Mouse (Mus musculus) heart, postnatal 0 days (tissue): ENCODE data around the gene Rapgef2. TPM values are rescaled to one million over a fixed set of nuclear protein-coding genes. Genes with fewer than 3 reads are reported as not detected.

ENCODE experiments used
- ATAC-seq: fragments of 200-750 bp; cut with Nextera tagmentation; 2 replicates; pipeline ENCODE4 v1.8.0; 2017; ENCODE audit warnings: low read depth, moderate number of reproducible peaks, moderate library complexity; ENCODE audit not compliant: insufficient read depth
- DNase-seq: peaks from one replicate; pipeline ENCODE4 v3.0.0-alpha.2; 2016; ENCODE audit warnings: low spot score
- H3K27ac ChIP-seq: fragments of 300-500 bp; sonication (generic); 2 replicates; pipeline ENCODE4 v1.5.1; 2014; ENCODE audit warnings: low read depth, mild to moderate bottlenecking
- H3K27me3 ChIP-seq: fragments of 300-500 bp; sonication (generic); 2 replicates; pipeline ENCODE4 v1.6.1; 2014; ENCODE audit warnings: low read length, mixed read lengths; ENCODE audit not compliant: control insufficient read depth, insufficient read depth
- H3K36me3 ChIP-seq: fragments of 300-500 bp; sonication (generic); replicated peaks from 2 replicates; pipeline ENCODE4 v1.6.1; 2014; ENCODE audit warnings: low read length, mixed read lengths; ENCODE audit not compliant: control insufficient read depth, insufficient read depth
- H3K4me1 ChIP-seq: fragments of 300-500 bp; sonication (generic); 2 replicates; pipeline ENCODE4 v1.6.1; 2014; ENCODE audit warnings: antibody characterized with exemption; ENCODE audit not compliant: control insufficient read depth, insufficient read depth
- H3K4me2 ChIP-seq: fragments of 300-500 bp; sonication (generic); 2 replicates; pipeline ENCODE4 v1.6.1; 2014; ENCODE audit warnings: low read depth, mild to moderate bottlenecking, low read length, moderate library complexity
- H3K4me3 ChIP-seq: fragments of 300-500 bp; sonication (generic); 2 replicates; pipeline ENCODE4 v1.5.1; 2014; ENCODE audit warnings: low read depth, low read length
- H3K9ac ChIP-seq: fragments of 300-500 bp; sonication (generic); replicated peaks from 2 replicates; pipeline ENCODE4 v1.6.1; 2014; ENCODE audit warnings: low read depth, low read length, mixed read lengths
- H3K9me3 ChIP-seq: fragments of 300-500 bp; sonication (generic); replicated peaks from 2 replicates; pipeline ENCODE4 v1.6.1; 2016; ENCODE audit warnings: low read length; ENCODE audit not compliant: control insufficient read depth
- CTCF ChIP-seq: IDR thresholded peaks from 2 replicates; pipeline ENCODE4 v1.5.1; 2016; ENCODE audit warnings: antibody characterized with exemption, control low read depth, low read depth
- EP300 ChIP-seq: IDR thresholded peaks from 2 replicates; pipeline ENCODE4 v1.6.1; 2016; ENCODE audit warnings: antibody characterized with exemption, low read depth
- WGBS: fragments of 180-500 bp; shearing (Covaris S2); extraction: QIAGEN DNeasy Blood & Tissue Kit; methylation state at CpG from one replicate; pipeline ENCODE4 v1.1.7; 2014; 5-methylcytosine and 5-hydroxymethylcytosine counted together
- polyA plus RNA-seq: library from polyadenylated mRNA; unstranded; fragments of >200 nt; fragmentation: Nextera tagmentation; extraction: Ambion mirVana; gene quantifications from 2 replicates; pipeline ENCODE4 v1.2.1, GENCODE M21; 2015
- total RNA-seq: library from RNA; depleted of rRNA; stranded (reverse); fragments of >200 nt; gene quantifications from 2 replicates; pipeline ENCODE4 v1.2.3, GENCODE M21; 2014; ENCODE audit warnings: low replicate concordance

The Rapgef2 gene
- total and polyA plus RNA-seq, 2 experiments from 2014 or later, result 3.5 to 30.3 TPM

DNA sequence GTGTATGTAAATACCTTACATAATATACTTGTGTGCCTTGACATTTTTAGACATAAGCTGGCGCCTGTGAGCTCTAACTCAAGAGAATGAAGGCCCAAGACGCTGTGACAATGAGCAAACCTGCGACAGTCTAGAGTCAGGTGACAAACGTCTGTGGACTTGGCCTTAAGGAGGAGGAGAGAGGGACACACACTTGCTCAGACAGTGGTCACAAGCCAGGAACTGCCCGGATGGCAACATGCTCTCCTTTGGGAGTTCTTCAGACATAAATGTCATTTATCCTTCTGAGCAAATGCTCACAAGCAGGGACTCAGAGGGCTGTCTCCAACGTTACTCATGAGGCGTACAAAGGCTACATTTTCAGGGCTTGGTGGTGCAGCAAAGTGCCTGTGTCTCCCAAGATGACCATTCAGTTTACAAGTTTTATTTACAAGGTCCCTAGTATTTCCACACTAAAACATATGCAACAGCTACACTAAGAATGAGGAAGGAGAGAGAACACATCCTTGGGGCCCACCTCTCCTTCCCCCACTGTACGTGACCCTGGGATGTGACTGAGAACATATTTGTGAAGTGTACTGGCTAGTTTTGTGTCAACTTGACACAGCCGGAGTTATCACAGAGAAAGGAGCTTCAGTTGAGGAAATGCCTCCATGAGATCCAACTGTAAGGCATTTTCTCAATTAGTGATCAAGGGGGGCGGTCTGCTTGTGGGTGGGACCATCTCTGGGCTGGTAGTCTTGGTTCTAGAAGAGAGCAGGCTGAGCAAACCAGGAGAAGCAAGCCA lies 67.0 kb downstream of the Rapgef2 start:
- WGBS, result 47% methylated on average over 10 of the region's 10 CpGs

DNA sequence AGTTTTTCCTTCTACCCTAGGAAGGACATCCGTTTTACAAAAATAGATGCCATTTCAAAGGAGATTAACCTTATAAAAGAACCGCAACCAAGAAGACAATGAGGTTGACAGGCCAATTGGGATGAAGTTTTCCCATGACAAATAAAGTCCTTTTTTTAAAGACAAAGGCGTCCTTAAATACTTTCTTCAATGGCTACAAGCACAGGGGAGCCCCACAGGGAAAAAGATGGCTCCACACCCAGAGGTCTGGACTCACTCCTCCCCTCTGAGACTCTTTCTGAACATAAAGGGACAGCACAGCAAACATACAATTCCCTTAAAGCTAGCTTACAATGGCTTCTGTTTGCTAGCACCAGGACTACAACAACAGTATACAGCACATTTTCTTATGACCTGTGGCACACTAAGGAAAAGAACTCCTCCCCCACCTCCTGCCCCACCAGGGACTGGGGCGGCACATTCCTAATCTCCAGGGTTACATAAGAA lies 67.7 kb downstream of the Rapgef2 start:
- no peaks in the 10 kb centered on the region for H3K36me3 ChIP-seq
- peak overlapping the region; percentile 83 for H3K27ac ChIP-seq
- peaks cover 21% of the 10 kb centered on the region; the same call in 1 of the 2 replicates for H3K4me1 ChIP-seq
- DNase-seq (no peak), ATAC-seq (peak; percentile 57)
- no peak overlapping the region for H3K4me2 ChIP-seq
- H3K4me3 ChIP-seq, result no peak overlapping the region
- H3K9ac ChIP-seq, result no peak overlapping the region
- 42% methylated on average over 4 of the region's 4 CpGs for WGBS
- H3K27me3 ChIP-seq, result no peaks in the 10 kb centered on the region
- TF ChIP-seq EP300 (peak; percentile 32; the same call in 1 of the 2 replicates), CTCF (no peak)
- no peaks in the 10 kb centered on the region for H3K9me3 ChIP-seq

More for the DNA sequence above, 67.0 kb downstream of the Rapgef2 start:
- ATAC-seq, result no peak
- no peak overlapping the region for H3K9ac ChIP-seq
- H3K9me3 ChIP-seq, result no peaks in the 10 kb centered on the region
- no peak for TF ChIP-seq EP300
- TF ChIP-seq CTCF, result no peak
- H3K4me2 ChIP-seq, result no peak overlapping the region
- no peaks in the 10 kb centered on the region for H3K27me3 ChIP-seq
- peak overlapping the region; percentile 83 for H3K27ac ChIP-seq
- H3K36me3 ChIP-seq, result no peaks in the 10 kb centered on the region
- DNase-seq, result no peak
- H3K4me1 ChIP-seq, result peaks cover 21% of the 10 kb centered on the region; the same call in 1 of the 2 replicates
- no peak overlapping the region for H3K4me3 ChIP-seq

DNA sequence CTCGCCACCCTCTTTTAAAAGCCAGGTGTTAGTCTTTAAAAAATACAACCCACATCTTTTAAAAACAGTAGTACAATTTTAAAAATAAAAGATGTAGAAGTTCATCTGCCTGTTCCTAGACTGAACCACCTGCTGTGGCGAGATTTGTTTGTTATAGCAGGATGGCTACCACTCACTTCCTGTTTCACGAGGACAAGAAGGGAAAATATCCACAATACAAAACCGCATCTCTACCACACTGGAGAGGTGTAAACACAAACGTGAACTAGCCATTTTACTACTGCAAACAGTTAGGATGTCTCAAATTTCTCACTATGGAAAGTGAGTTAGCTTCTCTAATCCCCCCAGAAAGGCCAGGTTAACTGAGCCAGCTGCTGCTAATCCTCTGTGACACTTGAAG lies 76.1 kb downstream of the Rapgef2 start:
- H3K4me2 ChIP-seq, result no peak overlapping the region
- no peaks in the 10 kb centered on the region for H3K27me3 ChIP-seq
- no peaks in the 10 kb centered on the region; the same call in 1 of the 2 replicates for H3K36me3 ChIP-seq
- DNase-seq (no peak), ATAC-seq (no peak)
- WGBS, result 60% methylated on average over 5 of the region's 5 CpGs
- no peaks in the 10 kb centered on the region for H3K4me1 ChIP-seq
- TF ChIP-seq EP300 (no peak), CTCF (no peak)
- no peak overlapping the region for H3K9ac ChIP-seq
- no peak overlapping the region for H3K4me3 ChIP-seq
- no peaks in the 10 kb centered on the region for H3K9me3 ChIP-seq
- H3K27ac ChIP-seq, result no peak overlapping the region

DNA sequence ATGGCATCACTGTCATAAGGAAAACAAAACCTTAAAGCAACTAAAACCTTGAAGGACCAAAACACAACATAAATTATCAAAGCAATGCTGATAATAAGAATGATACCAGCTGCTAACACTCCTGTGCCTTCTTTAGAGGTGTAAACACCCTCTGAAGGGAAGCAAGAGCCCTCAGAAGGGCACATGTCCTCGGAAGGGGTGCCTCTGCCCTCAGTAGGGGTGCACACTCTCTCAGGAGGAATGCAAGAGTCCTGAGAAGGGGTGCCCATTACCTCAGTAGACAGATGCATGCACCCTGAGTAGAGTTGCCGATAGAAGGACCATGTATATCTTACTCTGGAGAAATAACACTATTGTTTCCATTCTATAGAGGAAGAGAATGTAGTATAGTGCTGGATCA lies 79.1 kb downstream of the Rapgef2 start:
- Histone ChIP-seq H3K4me3 (no peak overlapping the region), H3K27ac (no peak overlapping the region), H3K36me3 (no peaks in the 10 kb centered on the region; the same call in 1 of the 2 replicates), H3K27me3 (no peaks in the 10 kb centered on the region), H3K9me3 (no peaks in the 10 kb centered on the region), H3K9ac (no peak overlapping the region), H3K4me1 (no peaks in the 10 kb centered on the region), H3K4me2 (no peak overlapping the region)
- ATAC-seq, result no peak
- WGBS, result 90% methylated on average over 2 of the region's 2 CpGs
- TF ChIP-seq EP300 (no peak), CTCF (no peak)
- DNase-seq, result no peak

DNA sequence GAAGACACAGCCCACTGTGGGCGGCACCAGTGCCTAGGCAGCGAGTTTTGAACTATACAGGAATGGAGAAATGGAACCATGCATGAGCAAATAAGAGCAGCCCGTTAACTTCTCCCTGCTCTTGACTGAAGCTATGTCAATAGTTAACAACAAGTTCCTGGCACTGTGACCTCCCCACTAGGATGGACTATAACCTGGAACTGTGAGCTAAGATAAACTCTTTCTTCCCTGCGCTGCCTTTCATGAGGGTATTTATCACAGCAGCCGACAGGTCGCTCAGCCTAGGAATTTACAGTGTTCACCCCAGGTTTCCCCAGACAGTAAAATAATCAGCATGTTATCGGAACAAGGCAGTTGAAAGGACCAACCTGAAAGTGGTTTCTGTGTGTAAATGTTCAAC lies 79.8 kb downstream of the Rapgef2 start:
- H3K36me3 ChIP-seq, result no peaks in the 10 kb centered on the region; the same call in 1 of the 2 replicates
- H3K9ac ChIP-seq, result no peak overlapping the region
- ATAC-seq (no peak), DNase-seq (no peak)
- H3K27me3 ChIP-seq, result no peaks in the 10 kb centered on the region
- H3K4me1 ChIP-seq, result no peaks in the 10 kb centered on the region
- TF ChIP-seq EP300 (no peak), CTCF (no peak)
- no peak overlapping the region for H3K27ac ChIP-seq
- no peaks in the 10 kb centered on the region for H3K9me3 ChIP-seq
- H3K4me2 ChIP-seq, result no peak overlapping the region
- no peak overlapping the region for H3K4me3 ChIP-seq
- WGBS, result 96% methylated on average over 7 of the region's 7 CpGs

DNA sequence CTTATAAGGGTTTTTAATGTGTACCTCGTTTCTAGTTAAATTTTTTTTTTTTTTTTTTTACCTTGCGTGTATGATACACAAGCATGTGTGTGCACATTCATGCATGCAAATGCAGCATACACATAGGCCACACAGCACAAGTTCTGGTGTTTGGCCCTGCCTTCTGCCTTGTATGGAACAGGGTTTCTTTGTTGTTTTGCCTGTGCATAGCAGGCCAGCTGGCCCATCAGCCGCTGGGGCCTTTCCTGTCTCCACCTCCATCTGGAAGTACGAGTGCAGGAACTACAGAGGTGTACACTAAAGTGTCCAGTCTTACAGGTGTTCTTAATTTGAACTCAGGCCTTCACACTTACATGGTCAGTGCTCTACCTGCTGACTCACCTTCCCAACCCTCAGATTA lies 80.3 kb downstream of the Rapgef2 start:
- Histone ChIP-seq H3K9me3 (no peaks in the 10 kb centered on the region), H3K4me3 (no peak overlapping the region), H3K9ac (no peak overlapping the region), H3K27ac (no peak overlapping the region), H3K27me3 (no peaks in the 10 kb centered on the region), H3K4me1 (no peaks in the 10 kb centered on the region), H3K36me3 (no peaks in the 10 kb centered on the region; the same call in 1 of the 2 replicates), H3K4me2 (no peak overlapping the region)
- TF ChIP-seq CTCF (no peak), EP300 (no peak)
- DNase-seq (no peak), ATAC-seq (no peak)
- 75% methylated on average over 4 of the region's 4 CpGs for WGBS
